Mouse (Mus musculus): Measurements from ENCODE around the gene Tfrc.

Tfrc gene

DNA sequence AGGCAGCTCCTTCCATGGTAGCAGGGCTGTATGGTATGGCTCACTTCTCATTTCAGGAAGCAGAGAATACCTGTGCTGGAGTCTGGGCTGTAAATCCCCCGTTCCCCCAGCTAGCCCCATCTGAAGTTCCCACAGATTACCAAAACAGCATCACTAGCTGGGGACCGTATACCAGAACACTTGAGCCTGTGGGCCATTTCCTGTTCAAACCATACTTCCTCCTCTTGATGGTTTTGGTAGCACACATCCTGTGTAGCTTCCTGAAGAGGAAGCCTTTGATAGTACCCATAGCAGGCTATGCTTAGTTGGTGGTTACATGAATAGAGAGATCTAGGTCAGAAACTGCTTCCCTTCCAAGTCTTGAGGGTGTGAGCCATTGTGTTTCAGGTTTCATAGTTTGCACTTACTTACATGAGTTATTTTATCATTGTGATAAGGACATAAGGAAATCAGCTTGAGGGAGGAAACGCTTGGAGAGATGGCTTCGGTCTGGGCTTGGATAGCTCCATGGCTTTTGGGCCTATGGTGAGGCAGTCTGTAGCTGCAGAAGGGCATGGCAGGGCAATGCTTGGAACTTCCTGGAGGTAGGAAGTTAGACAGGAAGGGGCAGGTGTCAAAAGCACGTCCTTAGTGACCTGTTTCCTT is 42.4 kb downstream of the Tfrc start:
- DNase-seq, result peak in 1 of 2 experiments; percentile 5

- DNase-seq, result no peak
These were observed 45.5 kb downstream of the Tfrc start for GRCm38 (mm10) chr16:32654071-32654733.

DNA sequence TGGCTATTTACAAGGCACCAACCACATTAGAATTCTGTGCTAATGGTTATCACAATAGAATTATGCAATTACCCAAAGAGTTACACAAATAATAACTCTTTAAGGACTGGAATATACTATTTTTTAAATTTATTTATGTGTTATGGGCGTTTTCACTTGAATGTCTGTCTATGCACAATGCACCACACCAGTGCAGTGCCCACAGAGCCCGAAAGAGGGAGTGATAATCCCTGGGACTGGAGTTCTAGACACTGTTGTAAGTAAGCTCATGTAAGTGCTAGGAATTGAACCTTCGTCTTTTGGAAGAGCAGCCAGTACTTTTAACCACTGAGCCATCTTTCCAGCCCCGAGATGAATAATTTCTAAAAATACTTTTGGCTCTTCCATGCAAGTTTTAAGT is 46.8 kb downstream of the Tfrc start:
- no peak for DNase-seq

- no peak for DNase-seq
These were observed 47.6 kb downstream of the Tfrc start for GRCm38 (mm10) chr16:32656321-32656720.

GRCm38 (mm10) chr16:32656794-32657193 is 48.1 kb downstream of the Tfrc start:
- DNase-seq, result peak in 1 of 2 experiments; percentile 51

DNA sequence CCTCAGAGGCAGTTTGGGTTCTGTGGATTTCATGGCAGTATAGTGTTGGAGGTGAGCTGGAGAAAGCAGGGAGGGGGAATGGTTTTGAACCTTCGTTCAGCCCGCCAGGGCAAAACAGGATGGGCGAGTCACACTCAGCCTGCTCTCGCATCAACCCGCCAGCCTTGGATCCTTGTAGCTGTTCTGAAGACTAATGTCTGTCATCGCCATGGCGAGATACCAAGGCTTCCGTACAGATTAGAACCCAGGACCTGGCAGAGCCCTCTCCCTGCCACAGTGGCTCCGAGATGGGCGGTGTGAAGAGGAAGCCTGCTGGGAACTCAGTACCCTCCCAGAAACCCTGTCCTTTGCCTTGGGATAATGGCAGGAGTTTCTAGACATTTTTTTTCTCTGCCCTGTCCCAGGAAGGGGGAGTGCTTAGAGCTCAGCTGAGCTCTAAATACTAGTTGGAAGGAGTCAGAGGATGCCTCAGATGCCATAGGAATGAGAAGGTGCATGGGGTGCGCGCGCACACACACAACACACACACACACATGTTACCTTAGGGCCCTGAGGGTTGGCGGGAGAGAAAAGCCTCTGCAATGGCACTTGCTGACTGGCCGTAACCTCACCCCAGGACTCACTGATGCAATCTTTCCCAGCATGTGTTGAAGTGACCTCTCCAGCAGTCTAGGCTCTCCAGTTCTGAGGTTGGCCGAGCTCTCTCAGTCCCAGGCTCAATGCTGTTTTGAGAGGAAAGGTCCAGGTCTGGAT is 49.0 kb downstream of the Tfrc start:
- DNase-seq, result peak in 1 of 2 experiments; percentile 7

DNA sequence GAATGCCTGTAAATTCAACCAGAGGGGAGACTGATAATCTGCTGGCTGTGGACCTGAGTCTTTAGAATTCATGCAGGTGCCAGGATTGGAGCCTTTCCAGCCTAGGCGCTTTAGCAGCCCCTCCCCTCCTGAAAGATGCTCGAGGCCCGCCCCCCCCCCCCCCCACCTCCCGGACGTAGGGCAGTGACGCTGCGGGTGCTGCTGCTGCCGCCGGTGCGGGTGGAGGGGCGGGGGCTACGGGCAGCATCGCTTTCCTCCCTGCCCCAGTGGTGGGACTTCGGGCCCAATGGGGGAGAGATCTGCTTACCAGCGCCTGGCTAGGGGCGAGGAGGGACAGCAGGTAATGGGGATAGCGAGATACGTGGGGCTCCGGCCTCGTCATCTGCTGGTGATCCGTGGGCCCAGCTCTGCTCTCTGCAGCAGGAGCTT is 50.0 kb downstream of the Tfrc start:
- peak in 1 of 2 experiments; percentile 38 for DNase-seq

- DNase-seq, result peak; percentile 70 to 79
These were observed 50.7 kb downstream of the Tfrc start for GRCm38 (mm10) chr16:32659385-32659784.

GRCm38 (mm10) chr16:32660095-32660494 is 51.4 kb downstream of the Tfrc start:
- DNase-seq, result peak in 1 of 2 experiments; percentile 9

- peak; percentile 58 to 73 for DNase-seq
These were observed 52.0 kb downstream of the Tfrc start for GRCm38 (mm10) chr16:32660557-32661321.

- DNase-seq, result peak in 1 of 2 experiments; percentile 29
These were observed 52.8 kb downstream of the Tfrc start for GRCm38 (mm10) chr16:32661493-32661921.

GRCm38 (mm10) chr16:32662372-32662771 is 53.7 kb downstream of the Tfrc start:
- DNase-seq, result no peak

GRCm38 (mm10) chr16:32663231-32663858 is 54.6 kb downstream of the Tfrc start:
- DNase-seq, result no peak

GRCm38 (mm10) chr16:32664211-32664610 is 55.5 kb downstream of the Tfrc start:
- no peak for DNase-seq

DNA sequence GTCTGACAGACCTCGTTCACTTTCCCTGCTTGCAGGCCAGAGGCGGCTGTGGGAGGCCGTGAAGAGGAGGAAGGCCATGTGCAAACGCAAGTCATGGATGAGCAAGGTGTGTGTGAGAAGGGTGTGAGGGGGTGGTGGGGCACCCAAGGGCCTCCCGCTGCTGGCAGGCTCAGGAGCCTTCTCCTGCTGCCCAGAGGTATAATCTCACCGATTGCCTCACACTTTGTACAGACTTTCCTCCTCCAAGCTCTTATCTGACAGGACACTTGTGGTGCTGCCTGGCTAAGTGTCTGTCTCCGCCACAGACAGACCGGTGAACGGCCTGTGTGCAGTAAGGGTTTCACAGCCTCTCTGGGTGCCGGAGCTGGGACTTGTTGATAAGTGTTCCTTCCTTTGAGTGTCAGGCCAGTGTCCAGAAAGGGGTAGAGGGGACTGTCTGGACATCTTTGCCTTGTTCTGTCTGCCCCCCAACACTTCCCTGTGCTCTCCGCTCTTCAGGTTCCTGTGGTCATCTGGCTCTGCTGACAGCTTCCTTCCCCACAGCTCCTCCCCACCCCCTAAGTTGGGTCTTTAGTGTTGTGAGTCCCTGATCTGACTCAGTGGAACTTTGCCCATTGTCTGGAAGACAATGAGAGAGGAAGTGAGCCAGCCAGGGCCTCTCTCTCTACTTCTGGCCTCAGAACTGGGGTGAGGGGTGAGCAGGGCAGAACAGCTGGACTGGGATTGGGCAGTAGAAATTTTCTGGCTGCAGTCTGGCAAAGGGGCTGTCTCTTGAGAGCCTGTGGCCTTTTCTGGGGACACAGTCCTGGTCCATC is 57.3 kb downstream of the Tfrc start:
- peak; percentile 55 to 66 for DNase-seq

DNA sequence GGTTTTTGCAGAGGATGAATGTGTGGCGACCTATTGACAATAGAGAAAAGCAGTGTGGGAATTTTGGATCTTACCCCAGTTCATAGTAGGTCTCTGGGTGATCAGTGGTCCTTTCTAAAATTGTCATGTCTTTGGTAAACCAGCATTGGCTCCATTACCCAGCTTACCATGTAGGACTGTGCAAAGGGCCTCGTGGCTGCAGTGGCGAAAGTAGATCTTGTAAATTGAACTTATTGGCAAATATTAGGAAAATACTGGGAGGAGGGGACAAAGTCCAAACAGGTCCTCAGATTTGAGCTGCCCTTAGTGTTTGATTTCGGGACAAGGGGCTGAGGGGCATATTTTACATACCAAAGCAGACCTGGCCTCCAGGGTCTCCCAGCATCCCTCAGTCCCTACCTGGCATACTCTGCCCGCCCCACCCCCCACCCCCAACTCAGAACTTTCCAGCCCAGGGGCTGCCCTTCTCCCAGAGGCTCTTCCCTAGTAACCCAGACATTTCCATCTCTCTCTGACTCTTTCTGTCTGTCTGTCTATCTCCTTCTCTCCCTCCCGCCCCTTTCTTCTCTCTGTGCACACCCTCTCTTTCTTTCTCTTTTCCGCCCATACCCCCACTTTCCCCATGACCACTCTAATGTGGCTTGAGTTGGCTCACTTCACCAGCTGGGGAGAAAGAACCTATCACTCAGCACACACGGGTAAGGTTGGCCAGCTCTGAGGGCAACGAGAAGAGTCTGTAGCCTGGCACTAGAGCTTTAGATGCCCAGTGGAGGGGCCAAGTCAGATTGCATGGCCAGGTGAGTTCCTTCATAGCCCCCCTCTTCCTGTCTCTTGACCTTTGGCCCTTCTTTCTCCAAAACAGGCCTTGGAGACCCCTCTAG is 58.2 kb downstream of the Tfrc start:
- no peak for DNase-seq

DNA sequence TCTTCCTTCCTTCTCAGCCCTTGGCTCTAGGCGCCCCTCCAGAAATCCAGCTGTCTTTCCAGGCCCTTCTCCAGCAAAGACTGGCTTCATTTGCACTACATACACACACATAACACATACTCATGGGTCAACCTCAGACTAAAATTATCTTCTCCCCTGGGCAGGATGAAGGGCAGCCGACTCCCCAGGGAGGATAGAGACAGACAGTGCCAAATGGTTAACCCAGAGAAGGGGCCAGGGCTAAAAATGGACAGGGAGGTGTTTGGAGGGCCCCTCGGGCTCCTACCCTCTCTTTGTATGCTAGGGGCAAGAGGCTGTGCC is 58.8 kb downstream of the Tfrc start:
- DNase-seq, result no peak

- no peak for DNase-seq
These were observed 59.3 kb downstream of the Tfrc start for GRCm38 (mm10) chr16:32668030-32668429.

GRCm38 (mm10) chr16:32668472-32668871 is 59.8 kb downstream of the Tfrc start:
- peak in 1 of 2 experiments; percentile 35 for DNase-seq

- no peak for DNase-seq
These were observed 60.5 kb downstream of the Tfrc start for GRCm38 (mm10) chr16:32669243-32669642.

Data from kidney, postnatal 36 days (tissue).